18 mouse cellular contexts compared by ENCODE assay signal in the genomic region with DNA sequence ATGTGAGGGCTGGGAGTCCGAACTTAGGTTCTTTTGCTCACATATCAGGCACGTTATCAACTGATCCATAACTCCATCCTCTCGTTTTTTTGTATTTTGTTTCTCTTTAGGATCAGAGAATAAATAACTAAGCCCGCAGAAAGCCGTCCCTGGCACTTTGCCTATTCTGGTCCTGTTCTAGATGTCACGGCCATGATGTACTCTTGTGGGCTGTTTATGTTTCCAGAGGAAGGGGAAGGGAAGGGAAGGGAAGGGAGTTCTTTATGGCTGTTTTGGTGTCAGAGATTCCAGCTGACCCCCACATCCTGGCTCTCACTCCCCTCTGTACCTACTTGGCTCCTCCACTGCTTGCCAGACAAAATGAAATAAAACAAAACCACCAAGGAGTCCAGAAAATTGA.
A peak's percentile ranks its signal among the peaks of the same experiment; 100 is the strongest.
DNase-seq lines count a peak whose midpoint lies in the region; ATAC-seq and TF ChIP-seq lines count a peak whose summit lies in the region.
"Had no signal": no experiment of that assay in that cellular context is flagged by ENCODE, and none has a peak within 500 bp of the region (broad histone marks: within the 10 kb centered on the region; RNA-seq: fewer than 3 reads in every experiment).

No protein-coding gene starts in this region.

- no peaks in the 10 kb centered on the region for H3K36me3 ChIP-seq in heart, embryonic 11.5 days (ENCODE audit: control insufficient read depth, insufficient read depth, low read length)
- no peaks in the 10 kb centered on the region for H3K36me3 ChIP-seq in heart, postnatal 0 days (replicated peaks; ENCODE audit: control insufficient read depth, insufficient read depth, low read length)
- no peaks in the 10 kb centered on the region for H3K36me3 ChIP-seq in stomach, postnatal 0 days (ENCODE audit: control insufficient read depth, insufficient read depth, low read length)
- H3K36me3 ChIP-seq: forebrain, embryonic 12.5 days; limb, embryonic 10.5 days had no signal

- no peak overlapping the region for H3K4me2 ChIP-seq in heart, embryonic 11.5 days
- no peak overlapping the region for H3K4me2 ChIP-seq in heart, postnatal 0 days (ENCODE audit: low read depth, low read length)
- H3K4me2 ChIP-seq in stomach, postnatal 0 days (replicated peaks; ENCODE audit: low read depth), result no peak overlapping the region
- H3K4me2 ChIP-seq: forebrain, embryonic 12.5 days had no signal

- 67% methylated on average over 6 of the region's 6 CpGs for whole genome bisulfite sequencing in heart, embryonic 11.5 days (ENCODE audit: insufficient replicate concordance)
- 56% methylated on average over 6 of the region's 6 CpGs for WGBS in heart, postnatal 0 days
- WGBS in stomach, postnatal 0 days, result 62% methylated on average over 6 of the region's 6 CpGs

- TF ChIP-seq EP300 in heart, postnatal 0 days (IDR thresholded peaks at IDR 0.05; ENCODE audit: low read depth), result 0 out of 2 replicates have a peak, but pooled peaks have one; percentile 50
- no peak for TF ChIP-seq EP300 in stomach, postnatal 0 days (optimal IDR thresholded peaks at IDR 0.05)

- H3K4me3 ChIP-seq in heart, embryonic 11.5 days (ENCODE audit: low read depth, low read length), result no peak overlapping the region
- no peak overlapping the region for H3K4me3 ChIP-seq in heart, postnatal 0 days (ENCODE audit: low read depth, low read length)
- H3K4me3 ChIP-seq in stomach, postnatal 0 days (ENCODE audit: low read depth, low read length), result no peak overlapping the region
- H3K4me3 ChIP-seq: forebrain, embryonic 12.5 days; heart, adult 2 months; limb, embryonic 10.5 days had no signal

- no peak overlapping the region for H3K27ac ChIP-seq in heart, embryonic 11.5 days (ENCODE audit: low read depth, low read length)
- H3K27ac ChIP-seq in heart, postnatal 0 days (ENCODE audit: low read depth), result no peak overlapping the region
- H3K27ac ChIP-seq in stomach, postnatal 0 days (replicated peaks), result no peak overlapping the region
- H3K27ac ChIP-seq: forebrain, embryonic 12.5 days; heart, adult 2 months; limb, embryonic 10.5 days had no signal

- no peak for TF ChIP-seq CTCF in heart, postnatal 0 days (IDR thresholded peaks at IDR 0.05; ENCODE audit: low read depth)
- no peak for TF ChIP-seq CTCF in stomach, postnatal 0 days (IDR thresholded peaks at IDR 0.05; ENCODE audit: low read depth)

- DNase-seq in heart, adult 11 months, result peak; percentile 91
- DNase-seq in adrenal gland, adult 2 months, result peak; percentile 26
- DNase-seq in heart, postnatal 0 days (ENCODE audit: low spot score), result peak; percentile 28
- peak; percentile 72 for DNase-seq in lung, postnatal 14 days
- DNase-seq in stomach, postnatal 0 days (ENCODE audit: low spot score), result no peak
- no peak for DNase-seq in cerebellum, adult 8-10 months
- DNase-seq: cerebellum, adult 9-11 months; gastrocnemius, postnatal 10 days; kidney, adult 2 months; layer of hippocampus, adult 9-11 months; liver, postnatal 0 days had no signal

- no peaks in the 10 kb centered on the region for H3K27me3 ChIP-seq in heart, embryonic 11.5 days (ENCODE audit: control insufficient read depth, insufficient read depth, low read length)
- no peaks in the 10 kb centered on the region for H3K27me3 ChIP-seq in heart, postnatal 0 days (ENCODE audit: control insufficient read depth, insufficient read depth, low read length)
- no peaks in the 10 kb centered on the region for H3K27me3 ChIP-seq in stomach, postnatal 0 days (ENCODE audit: control insufficient read depth, insufficient read depth, low read length)
- H3K27me3 ChIP-seq: forebrain, embryonic 12.5 days had no signal

- no peaks in the 10 kb centered on the region for H3K4me1 ChIP-seq in heart, embryonic 11.5 days (ENCODE audit: control insufficient read depth, insufficient read depth, low read length)
- H3K4me1 ChIP-seq in heart, postnatal 0 days (ENCODE audit: control insufficient read depth, insufficient read depth), result no peaks in the 10 kb centered on the region
- no peaks in the 10 kb centered on the region for H3K4me1 ChIP-seq in stomach, postnatal 0 days (replicated peaks; ENCODE audit: control insufficient read depth, insufficient read depth)
- H3K4me1 ChIP-seq: forebrain, embryonic 12.5 days had no signal

- H3K9me3 ChIP-seq in heart, embryonic 11.5 days (replicated peaks; ENCODE audit: control insufficient read depth, low read length), result no peaks in the 10 kb centered on the region
- no peaks in the 10 kb centered on the region for H3K9me3 ChIP-seq in heart, postnatal 0 days (replicated peaks; ENCODE audit: control insufficient read depth, low read length)
- H3K9me3 ChIP-seq in stomach, postnatal 0 days (ENCODE audit: control insufficient read depth, low read length), result no peaks in the 10 kb centered on the region
- H3K9me3 ChIP-seq: forebrain, embryonic 12.5 days; limb, embryonic 10.5 days had no signal

- no peak for ATAC-seq in heart, embryonic 11.5 days (replicated peaks; ENCODE audit: insufficient number of reproducible peaks, low FRiP score, low TSS enrichment)
- peak; percentile 49; the same call in 1 of the 2 replicates for ATAC-seq in heart, postnatal 0 days (ENCODE audit: insufficient read depth, low read depth)
- ATAC-seq in stomach, postnatal 0 days (ENCODE audit: low FRiP score, low TSS enrichment), result no peak
- ATAC-seq: CD4-positive, CD25-positive, alpha-beta regulatory T cell, adult 4 months; inflammation-experienced regulatory T-cells, adult 6 months; liver, postnatal 0 days; Patski had no signal

- no peak overlapping the region for H3K9ac ChIP-seq in heart, embryonic 11.5 days (ENCODE audit: low read depth, low read length)
- no peak overlapping the region for H3K9ac ChIP-seq in heart, postnatal 0 days (replicated peaks; ENCODE audit: low read depth, low read length)
- no peak overlapping the region for H3K9ac ChIP-seq in stomach, postnatal 0 days (ENCODE audit: low read length)
- H3K9ac ChIP-seq: forebrain, embryonic 12.5 days; liver, postnatal 0 days had no signal

Comparison
In these comparisons a context has a peak if more than half of its experiments do, and no peak if none do; other contexts are left out.
1. DNase-seq: peak in heart, adult 11 months (single experiment), adrenal gland, adult 2 months (single experiment), heart, postnatal 0 days (single experiment) and lung, postnatal 14 days (single experiment); none in stomach, postnatal 0 days (single experiment) and cerebellum, adult 8-10 months (single experiment).